8 mouse cellular contexts compared by ENCODE assay signal in genomic region chr11:75551961-75552441, GRCm38 (mm10). TPM values are rescaled to one million over a fixed set of nuclear protein-coding genes. Genes with fewer than 3 reads are reported as not detected.
DNase-seq lines count a peak whose midpoint lies in the region; ATAC-seq lines count a peak whose summit lies in the region.

No protein-coding gene starts in this region.

- H3K9ac ChIP-seq in forebrain, embryonic 11.5 days (ENCODE audit: low read length): peak overlapping the region; percentile 17; the same call in 1 of the 2 replicates

- intact Hi-C loops in heart, postnatal 14 days (cut with DNase I): no loop called here

- 79% methylated on average over 9 of the region's 9 CpGs for WGBS in forebrain, embryonic 11.5 days

- no peaks in the 10 kb centered on the region for H3K27me3 ChIP-seq in forebrain, embryonic 11.5 days (ENCODE audit: control insufficient read depth, insufficient read depth, low read length)

- H3K27ac ChIP-seq in forebrain, embryonic 11.5 days (ENCODE audit: low read depth, low read length): no peak overlapping the region

- DNase-seq in frontal cortex, postnatal 10 days (ENCODE audit: low spot score in 2 of 2): no peak
- peak; percentile 47 for DNase-seq in Muller cell, postnatal 12 days (ENCODE audit: inconsistent ontology term)
- DNase-seq in forebrain, embryonic 11.5 days (ENCODE audit: low spot score): no peak
- DNase-seq in heart, postnatal 14 days: peak; percentile 59 to 69
- peak; percentile 58 for DNase-seq in lung, postnatal 14 days
- no peak for DNase-seq in thymus, postnatal 25 days
- no peak for DNase-seq in spleen, postnatal 14 days (ENCODE audit: low spot score in 2 of 2)

- no peaks in the 10 kb centered on the region for H3K9me3 ChIP-seq in forebrain, embryonic 11.5 days (ENCODE audit: control insufficient read depth, low read length)

- peak; percentile 82; the same call in 1 of the 2 replicates for ATAC-seq in frontal cortex, adult (ENCODE audit: low TSS enrichment)
- no peak for ATAC-seq in forebrain, embryonic 11.5 days (replicated peaks; ENCODE audit: low FRiP score)

- H3K4me3 ChIP-seq in forebrain, embryonic 11.5 days (ENCODE audit: low read depth, low read length): no peak overlapping the region

- 0 out of 2 replicates have a peak, but pooled peaks cover 5% of the 10 kb centered on the region for H3K4me1 ChIP-seq in forebrain, embryonic 11.5 days (replicated peaks; ENCODE audit: control insufficient read depth, insufficient read depth, low read length)

- H3K4me2 ChIP-seq in forebrain, embryonic 11.5 days (ENCODE audit: low read depth, low read length, severe bottlenecking): no peak overlapping the region

- H3K36me3 ChIP-seq in forebrain, embryonic 11.5 days (ENCODE audit: control insufficient read depth, insufficient read depth, low read length): no peaks in the 10 kb centered on the region

RNA-seq across cellular contexts. Expression of gene Slc43a2, which starts 20.5 kb away (rescaled TPM):
- 5.5 and 7.5 TPM in 2 replicates for polyA plus RNA-seq in forebrain, embryonic 11.5 days (2014; fragmentation: Nextera tagmentation; extraction: Ambion mirVana)
- 10 to 100 TPM; 23.4 to 25.8 TPM for total RNA-seq in heart, postnatal 14 days (2021)

RNA-seq across cellular contexts. Expression of gene Pitpna, which starts 35.9 kb away (rescaled TPM):
- 79.5 and 88.5 TPM in 2 replicates for polyA plus RNA-seq in forebrain, embryonic 11.5 days (2014; fragmentation: Nextera tagmentation; extraction: Ambion mirVana)
- total RNA-seq in heart, postnatal 14 days (2021): 100 to 1,000 TPM; 124 to 130 TPM

RNA-seq across cellular contexts. Expression of gene Scarf1, which starts 38.7 kb away (rescaled TPM):
- polyA plus RNA-seq in forebrain, embryonic 11.5 days (2014; fragmentation: Nextera tagmentation; extraction: Ambion mirVana): 4.2 TPM in 2 replicates
- total RNA-seq in heart, postnatal 14 days (2021): 10 to 100 TPM; 15.7 to 16.5 TPM

RNA-seq across cellular contexts. Expression of gene Rilp, which starts 42.1 kb away (rescaled TPM):
- polyA plus RNA-seq in forebrain, embryonic 11.5 days (2014; fragmentation: Nextera tagmentation; extraction: Ambion mirVana): 0.28 and 0.69 TPM in 2 replicates
- 10 to 100 TPM; 42.2 to 44.1 TPM for total RNA-seq in heart, postnatal 14 days (2021)

Comparison
In these comparisons a context has a peak if more than half of its experiments do, and no peak if none do; other contexts are left out.
1. DNase-seq: peak in Muller cell, postnatal 12 days (single experiment), heart, postnatal 14 days (2 of 2) and lung, postnatal 14 days (single experiment); none in frontal cortex, postnatal 10 days (0 of 2), forebrain, embryonic 11.5 days (single experiment), thymus, postnatal 25 days (single experiment) and spleen, postnatal 14 days (0 of 2).